Mouse (Mus musculus): ENCODE measurements around the gene Sh3rf1.

The Sh3rf1 gene

DNA sequence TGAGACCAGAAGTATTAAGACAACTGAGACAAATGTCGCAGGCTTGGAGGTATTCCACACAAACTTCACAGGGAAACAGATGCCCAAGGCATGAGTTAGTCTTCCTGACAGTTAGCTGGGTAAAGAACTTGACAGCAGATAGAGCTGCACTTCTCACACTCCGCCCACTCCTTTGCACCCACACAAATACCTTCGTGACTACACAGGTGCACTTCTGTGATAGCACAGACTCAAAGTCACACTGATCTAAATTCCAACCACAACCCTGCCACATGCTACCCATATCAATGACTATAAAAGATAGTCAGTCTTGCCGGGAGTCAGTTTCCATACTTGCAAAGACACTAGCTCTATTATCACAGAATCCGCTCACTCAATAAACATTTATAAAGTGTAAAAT is 202.4 kb downstream of the Sh3rf1 start:
- DNase-seq (ENCODE audit: low spot score), result no peak

GRCm38 (mm10) chr8:61426671-61427070 is 203.0 kb downstream of the Sh3rf1 start:
- DNase-seq (ENCODE audit: low spot score), result no peak

DNA sequence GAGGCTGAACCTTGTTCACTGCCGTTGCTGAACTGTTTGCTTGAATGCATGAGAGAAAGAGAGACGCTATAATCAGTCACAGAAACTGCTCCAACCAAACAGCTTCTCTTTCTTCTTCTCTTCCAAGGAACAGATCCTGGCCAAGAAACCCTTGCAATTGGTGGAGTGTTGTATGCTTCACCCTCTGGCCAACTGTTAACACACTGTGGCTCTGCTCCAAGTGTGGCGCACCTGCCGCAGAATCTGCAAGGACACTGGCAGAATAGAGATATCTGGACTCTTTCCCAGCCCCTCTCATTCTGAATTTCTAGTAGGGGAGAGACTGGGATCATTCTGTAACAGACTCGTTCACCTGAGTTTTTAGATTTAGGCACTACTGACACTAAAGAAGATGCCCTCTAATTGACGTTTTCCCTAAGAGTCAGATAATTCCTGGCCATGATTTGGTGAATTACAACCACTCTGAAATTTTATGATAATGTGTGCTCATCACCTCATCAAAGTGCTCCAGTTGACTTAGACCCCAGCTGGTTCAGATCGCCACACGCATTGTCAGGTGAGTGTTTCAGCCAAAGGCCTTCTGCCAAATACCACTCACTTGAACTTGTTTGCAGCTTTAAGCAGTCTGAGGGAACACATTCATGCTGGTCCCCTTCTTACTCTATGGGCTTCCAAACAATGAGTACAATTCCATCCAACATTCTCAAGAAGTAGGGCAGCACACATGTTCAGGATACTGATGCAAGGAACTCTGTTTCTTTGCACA is 204.4 kb downstream of the Sh3rf1 start:
- DNase-seq (ENCODE audit: low spot score), result peak; percentile 31

DNA sequence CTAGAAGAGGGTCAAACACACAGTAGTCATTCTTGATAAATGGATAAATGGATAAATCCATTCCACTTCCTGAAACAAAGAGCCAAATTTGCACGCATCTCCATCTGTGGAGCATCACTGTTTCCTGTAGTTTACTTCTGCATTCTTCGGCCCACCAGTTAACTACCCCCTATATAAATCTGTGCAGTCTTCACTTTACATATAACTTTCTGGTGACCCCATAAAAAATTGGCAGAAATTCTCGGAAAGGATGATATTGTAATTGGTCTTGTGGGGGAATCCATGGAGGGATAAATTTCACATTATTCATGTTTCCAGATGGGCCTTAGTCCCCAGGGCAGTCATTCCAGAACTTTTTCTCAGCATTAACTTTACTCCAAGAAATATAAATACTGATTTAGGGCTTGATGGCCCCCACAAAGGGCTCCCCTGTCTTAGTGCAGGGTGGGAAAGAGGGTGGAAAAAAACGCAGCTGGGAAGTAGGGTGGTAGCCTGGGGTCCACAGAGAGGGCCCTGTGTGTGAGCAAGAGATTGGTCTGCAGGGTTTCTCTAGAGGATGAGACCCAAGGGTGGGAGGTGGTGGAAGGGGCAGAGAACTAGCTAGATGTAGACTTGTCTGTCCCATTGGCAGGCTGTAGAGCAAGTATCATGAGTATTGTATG is 205.3 kb downstream of the Sh3rf1 start:
- DNase-seq (ENCODE audit: low spot score), result no peak

DNA sequence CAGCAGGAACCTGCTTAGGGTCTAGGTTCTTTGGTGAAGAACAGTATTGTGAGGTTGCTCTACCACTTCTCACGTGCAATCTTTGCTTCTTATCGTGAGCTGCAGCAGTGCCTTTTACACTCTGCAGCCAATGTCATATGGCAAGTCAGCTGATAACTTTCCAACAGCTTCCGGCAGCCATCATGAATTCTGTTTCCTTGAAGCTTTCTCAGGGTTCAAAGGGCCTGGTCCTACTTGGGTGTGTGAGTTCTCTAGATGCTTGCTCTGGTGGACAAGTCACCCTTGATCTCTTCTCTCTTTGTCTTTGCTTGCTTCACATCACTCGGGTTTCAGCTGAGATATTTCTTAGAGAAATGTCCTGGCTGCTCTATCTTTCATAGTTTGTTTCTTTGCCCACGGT is 211.8 kb downstream of the Sh3rf1 start:
- no peak for DNase-seq (ENCODE audit: low spot score)

GRCm38 (mm10) chr8:61436147-61436546 is 212.5 kb downstream of the Sh3rf1 start:
- no peak for DNase-seq (ENCODE audit: low spot score)

GRCm38 (mm10) chr8:61436586-61437304 is 213.1 kb downstream of the Sh3rf1 start:
- DNase-seq (ENCODE audit: low spot score), result no peak

- no peak for DNase-seq (ENCODE audit: low spot score)
Measured at GRCm38 (mm10) chr8:61437305-61437605, 213.6 kb downstream of the Sh3rf1 start.

GRCm38 (mm10) chr8:61442988-61443387 is 219.3 kb downstream of the Sh3rf1 start:
- DNase-seq (ENCODE audit: low spot score), result no peak

- DNase-seq (ENCODE audit: low spot score), result no peak
Measured at GRCm38 (mm10) chr8:61444358-61444757, 220.7 kb downstream of the Sh3rf1 start.

Measured in lung, postnatal 25 days (tissue).